Mouse (Mus musculus) lung, postnatal 0 days (tissue): ENCODE results near the gene Pigt. TPM values are rescaled to one million over a fixed set of nuclear protein-coding genes. Genes with fewer than 3 reads are reported as not detected.

Experiments used
- ATAC-seq: fragments of 200-750 bp; cut with Nextera tagmentation; 2 replicates; pipeline ENCODE4 v1.8.0; 2017; ENCODE audit warnings: moderate library complexity
- DNase-seq: peaks from one replicate; pipeline ENCODE4 v3.0.0-alpha.2; 2016; ENCODE audit warnings: low spot score
- H3K27ac ChIP-seq: fragments of 300-500 bp; sonication (generic); 2 replicates; pipeline ENCODE4 v1.5.1; 2014; ENCODE audit warnings: antibody characterized with exemption, mild to moderate bottlenecking, low read length, mixed read lengths
- H3K27me3 ChIP-seq: fragments of 300-500 bp; sonication (generic); replicated peaks from 2 replicates; pipeline ENCODE4 v1.6.1; 2014; ENCODE audit warnings: low read length, mixed read lengths; ENCODE audit not compliant: insufficient read depth
- H3K36me3 ChIP-seq: fragments of 300-500 bp; sonication (generic); 2 replicates; pipeline ENCODE4 v1.6.1; 2014; ENCODE audit warnings: low read length, mixed read lengths; ENCODE audit not compliant: insufficient read depth
- H3K4me1 ChIP-seq: fragments of 300-500 bp; sonication (generic); 2 replicates; pipeline ENCODE4 v1.6.1; 2014; ENCODE audit warnings: antibody characterized with exemption, low read depth, low read length, mixed read lengths; ENCODE audit not compliant: insufficient read depth
- H3K4me2 ChIP-seq: fragments of 300-500 bp; sonication (generic); replicated peaks from 2 replicates; pipeline ENCODE4 v1.6.1; 2014; ENCODE audit warnings: low read depth, mild to moderate bottlenecking, low read length, moderate library complexity, mixed read lengths
- H3K4me3 ChIP-seq: fragments of 300-500 bp; sonication (generic); 2 replicates; pipeline ENCODE4 v1.5.1; 2014; ENCODE audit warnings: low read depth, low read length
- H3K9ac ChIP-seq: fragments of 300-500 bp; sonication (generic); replicated peaks from 2 replicates; pipeline ENCODE4 v1.6.1; 2014; ENCODE audit warnings: low read depth, mild to moderate bottlenecking
- H3K9me3 ChIP-seq: fragments of 300-500 bp; sonication (generic); 2 replicates; pipeline ENCODE4 v1.6.1; 2016; ENCODE audit warnings: low read length, mixed read lengths
- CTCF ChIP-seq: IDR thresholded peaks from 2 replicates; pipeline ENCODE4 v1.5.1; 2016; ENCODE audit warnings: antibody characterized with exemption, mild to moderate bottlenecking
- EP300 ChIP-seq: IDR thresholded peaks from 2 replicates; pipeline ENCODE4 v1.6.1; 2016; ENCODE audit warnings: antibody characterized with exemption, mild to moderate bottlenecking, control low read depth
- WGBS: fragments of 180-500 bp; shearing (Covaris S2); extraction: QIAGEN DNeasy Blood & Tissue Kit; methylation state at CpG from one replicate; pipeline ENCODE4 v1.1.7; 2014; 5-methylcytosine and 5-hydroxymethylcytosine counted together
- polyA plus RNA-seq: library from polyadenylated mRNA; unstranded; fragments of >200 nt; fragmentation: Nextera tagmentation; extraction: Ambion mirVana; gene quantifications from 2 replicates; pipeline ENCODE4 v1.2.1, GENCODE M21; 2015

Pigt gene
- polyA plus RNA-seq, 1 experiment from 2014 or later, result 54.8 TPM

DNA sequence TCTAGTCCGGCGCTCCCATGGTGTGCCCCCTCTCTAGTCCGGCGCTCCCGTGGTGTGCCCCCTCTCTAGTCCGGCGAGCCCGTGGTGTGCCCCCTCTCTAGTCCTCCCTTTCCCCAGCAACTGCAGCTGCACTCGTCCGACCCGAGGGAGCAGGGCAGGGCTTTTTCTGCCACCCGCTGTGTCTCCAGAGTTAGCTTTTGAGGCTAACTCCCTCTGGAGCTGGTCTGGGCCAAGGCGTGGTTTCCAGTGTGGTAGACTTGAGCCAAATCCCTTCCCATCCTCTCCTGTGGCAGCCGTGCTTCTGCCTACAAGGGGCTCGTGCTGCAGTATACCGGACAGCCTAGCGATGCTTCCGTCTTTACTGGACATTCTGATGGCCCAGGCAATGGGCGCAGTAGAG lies 10.5 kb downstream of the Pigt start:
- H3K36me3 ChIP-seq, result peaks cover 22% of the 10 kb centered on the region
- peaks cover 6% of the 10 kb centered on the region; the same call in 1 of the 2 replicates for H3K9me3 ChIP-seq
- no peaks in the 10 kb centered on the region for H3K4me1 ChIP-seq
- H3K4me2 ChIP-seq, result no peak overlapping the region
- DNase-seq (no peak), ATAC-seq (no peak)
- TF ChIP-seq EP300 (no peak), CTCF (no peak)
- no peak overlapping the region for H3K9ac ChIP-seq
- H3K27ac ChIP-seq, result no peak overlapping the region
- WGBS, result 89% methylated on average over 18 of the region's 19 CpGs
- H3K4me3 ChIP-seq, result no peak overlapping the region
- no peaks in the 10 kb centered on the region for H3K27me3 ChIP-seq

DNA sequence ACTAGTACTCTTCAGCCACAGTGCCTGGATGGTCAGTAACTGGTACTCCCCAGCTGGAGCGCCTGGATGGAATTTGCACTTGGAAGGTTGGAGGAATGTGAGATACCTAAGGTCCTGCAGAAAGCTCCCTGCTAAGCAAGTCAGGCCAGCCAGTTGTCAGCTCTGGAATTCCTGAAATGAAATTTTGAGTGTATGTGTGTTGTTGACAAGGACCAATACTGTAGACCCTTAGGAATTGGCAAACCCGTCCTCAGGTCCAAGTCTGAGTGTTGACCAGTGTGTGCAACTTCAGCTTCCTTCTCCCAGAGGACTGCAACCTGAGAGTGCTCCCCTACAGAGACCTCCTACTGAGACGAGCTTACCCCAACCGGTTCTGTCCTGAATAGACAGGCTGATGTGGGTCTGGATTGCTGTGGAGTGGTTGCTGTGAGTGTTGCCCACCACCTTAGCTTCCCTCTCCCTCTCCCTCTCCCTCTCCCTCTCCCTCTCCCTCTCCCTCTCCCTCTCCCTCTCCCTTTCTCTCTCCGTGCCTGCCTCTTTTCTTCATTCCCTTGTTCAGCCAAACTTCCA lies 13.4 kb downstream of the Pigt start:
- Histone ChIP-seq H3K9ac (no peak overlapping the region), H3K4me1 (no peaks in the 10 kb centered on the region), H3K27ac (peak overlapping the region; percentile 71), H3K36me3 (no peaks in the 10 kb centered on the region), H3K9me3 (no peaks in the 10 kb centered on the region), H3K27me3 (no peaks in the 10 kb centered on the region), H3K4me3 (no peak overlapping the region), H3K4me2 (no peak overlapping the region)
- 29% methylated on average over 5 of the region's 5 CpGs for WGBS
- ATAC-seq (peak; percentile 70), DNase-seq (peak; percentile 66)
- TF ChIP-seq EP300 (0 out of 2 replicates have a peak, but pooled peaks have one; percentile 5), CTCF (no peak)

DNA sequence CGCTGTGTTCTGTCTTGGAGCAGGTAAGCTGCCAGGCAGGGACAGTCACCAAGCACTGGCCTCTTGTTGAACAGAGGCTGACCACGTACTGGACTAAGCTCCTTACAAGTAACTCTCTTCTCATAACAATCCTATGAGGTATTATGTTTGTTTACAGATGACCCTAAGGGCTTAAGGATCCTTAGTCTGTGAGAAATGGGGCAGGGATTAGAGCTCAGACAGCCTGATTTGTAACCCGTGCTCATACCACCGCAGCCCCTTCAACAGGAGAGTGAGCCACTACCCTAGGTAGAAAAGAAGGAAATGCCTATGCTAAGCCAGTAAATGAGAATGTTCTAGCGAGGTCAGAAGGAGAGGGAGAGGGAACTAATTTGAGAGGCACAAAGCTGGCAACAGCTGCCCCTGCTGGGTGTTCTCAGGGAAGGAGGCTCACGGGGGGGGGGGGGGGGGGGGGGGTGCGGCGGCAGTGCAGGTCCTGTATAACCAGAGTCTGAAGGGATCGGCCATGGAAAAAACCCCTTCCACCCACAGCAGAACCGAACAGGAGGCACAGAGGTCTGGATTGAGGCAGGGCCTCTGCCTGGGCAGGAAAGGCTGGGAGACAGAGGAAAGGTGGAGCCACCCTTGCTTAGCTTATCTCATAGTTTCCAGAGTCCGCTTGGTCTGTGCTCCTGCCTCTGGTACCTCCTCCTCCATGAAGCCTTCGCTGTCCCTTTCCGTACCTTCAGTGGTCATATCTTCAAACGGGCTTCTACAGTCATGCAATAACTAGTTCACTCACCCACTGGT lies 15.0 kb downstream of the Pigt start:
- H3K36me3 ChIP-seq, result no peaks in the 10 kb centered on the region
- H3K4me1 ChIP-seq, result no peaks in the 10 kb centered on the region
- ATAC-seq (peak; percentile 38), DNase-seq (peak; percentile 44)
- TF ChIP-seq EP300 (0 out of 2 replicates have a peak, but pooled peaks have one; percentile 18), CTCF (0 out of 2 replicates have a peak, but pooled peaks have one; percentile 1)
- no peak overlapping the region for H3K9ac ChIP-seq
- H3K27ac ChIP-seq, result peak overlapping the region; percentile 73
- H3K9me3 ChIP-seq, result no peaks in the 10 kb centered on the region
- H3K4me3 ChIP-seq, result no peak overlapping the region
- WGBS, result 40% methylated on average over 12 of the region's 14 CpGs
- H3K4me2 ChIP-seq, result no peak overlapping the region
- no peaks in the 10 kb centered on the region for H3K27me3 ChIP-seq

GRCm38 (mm10) chr2:164513389-164513788 lies 16.1 kb downstream of the Pigt start:
- Histone ChIP-seq H3K4me1 (no peaks in the 10 kb centered on the region), H3K9ac (no peak overlapping the region), H3K4me2 (no peak overlapping the region), H3K9me3 (no peaks in the 10 kb centered on the region), H3K36me3 (no peaks in the 10 kb centered on the region), H3K4me3 (no peak overlapping the region), H3K27ac (peak overlapping the region; percentile 73), H3K27me3 (no peaks in the 10 kb centered on the region)
- 47% methylated on average over 8 of the region's 8 CpGs for WGBS
- ATAC-seq (peak; percentile 70), DNase-seq (peak; percentile 79)
- TF ChIP-seq EP300, result peak; percentile 84
- TF ChIP-seq CTCF, result 0 out of 2 replicates have a peak, but pooled peaks have one; percentile 9

GRCm38 (mm10) chr2:164514916-164515315 lies 17.6 kb downstream of the Pigt start:
- H3K36me3 ChIP-seq, result no peaks in the 10 kb centered on the region
- ATAC-seq (no peak), DNase-seq (no peak)
- H3K9ac ChIP-seq, result no peak overlapping the region
- no peaks in the 10 kb centered on the region for H3K4me1 ChIP-seq
- no peak for TF ChIP-seq CTCF
- no peak for TF ChIP-seq EP300
- no peak overlapping the region for H3K27ac ChIP-seq
- no peak overlapping the region for H3K4me2 ChIP-seq
- 56% methylated on average over 3 of the region's 3 CpGs for WGBS
- no peaks in the 10 kb centered on the region for H3K9me3 ChIP-seq
- H3K4me3 ChIP-seq, result no peak overlapping the region
- H3K27me3 ChIP-seq, result no peaks in the 10 kb centered on the region

- Histone ChIP-seq H3K4me3 (no peak overlapping the region), H3K9me3 (no peaks in the 10 kb centered on the region), H3K36me3 (no peaks in the 10 kb centered on the region), H3K27ac (no peak overlapping the region), H3K9ac (no peak overlapping the region), H3K4me1 (no peaks in the 10 kb centered on the region), H3K4me2 (no peak overlapping the region), H3K27me3 (no peaks in the 10 kb centered on the region)
- WGBS, result 83% methylated on average over 9 of the region's 9 CpGs
- DNase-seq (no peak), ATAC-seq (no peak)
- TF ChIP-seq CTCF (no peak), EP300 (no peak)
Measured at GRCm38 (mm10) chr2:164515897-164516296, 18.6 kb downstream of the Pigt start.
